Mouse (Mus musculus) heart, embryonic 11.5 days (tissue): Measurements from ENCODE around the gene Dgki. TPM values are rescaled to one million over a fixed set of nuclear protein-coding genes. Genes with fewer than 3 reads are reported as not detected.

Source experiments
- ATAC-seq: fragments of 200-750 bp; cut with Nextera tagmentation; replicated peaks from 2 replicates; pipeline ENCODE4 v1.8.0; 2017; ENCODE audit warnings: moderate library complexity; ENCODE audit not compliant: insufficient number of reproducible peaks, low FRiP score, low TSS enrichment
- H3K27ac ChIP-seq: fragments of 300-500 bp; sonication (generic); 2 replicates; pipeline ENCODE4 v1.5.1; 2014; ENCODE audit warnings: mild to moderate bottlenecking, low read depth, low read length
- H3K27me3 ChIP-seq: fragments of 300-500 bp; sonication (generic); 2 replicates; pipeline ENCODE4 v1.6.1; 2014; ENCODE audit warnings: mild to moderate bottlenecking, low read length, mixed read lengths; ENCODE audit not compliant: control insufficient read depth, insufficient read depth
- H3K36me3 ChIP-seq: fragments of 300-500 bp; sonication (generic); 2 replicates; pipeline ENCODE4 v1.6.1; 2014; ENCODE audit warnings: mild to moderate bottlenecking, low read length, moderate library complexity, mixed read lengths; ENCODE audit not compliant: control insufficient read depth, insufficient read depth
- H3K4me1 ChIP-seq: fragments of 300-500 bp; sonication (generic); 2 replicates; pipeline ENCODE4 v1.6.1; 2014; ENCODE audit warnings: low read length; ENCODE audit not compliant: control insufficient read depth, insufficient read depth
- H3K4me2 ChIP-seq: fragments of 300-500 bp; sonication (generic); 2 replicates; pipeline ENCODE4 v1.6.1; 2014; ENCODE audit warnings: mild to moderate bottlenecking, moderate library complexity
- H3K4me3 ChIP-seq: fragments of 300-500 bp; sonication (generic); 2 replicates; pipeline ENCODE4 v1.5.1; 2014; ENCODE audit warnings: low read depth, low read length
- H3K9ac ChIP-seq: fragments of 300-500 bp; sonication (generic); 2 replicates; pipeline ENCODE4 v1.6.1; 2014; ENCODE audit warnings: mild to moderate bottlenecking, low read depth, low read length, moderate library complexity
- H3K9me3 ChIP-seq: fragments of 300-500 bp; sonication (generic); replicated peaks from 2 replicates; pipeline ENCODE4 v1.6.1; 2016; ENCODE audit warnings: low read length; ENCODE audit not compliant: control insufficient read depth
- WGBS: fragments of 180-500 bp; shearing (Covaris S2); extraction: QIAGEN DNeasy Blood & Tissue Kit; methylation state at CpG from one replicate; pipeline ENCODE4 v1.1.7; 2014; ENCODE audit not compliant: insufficient replicate concordance; 5-methylcytosine and 5-hydroxymethylcytosine counted together
- polyA plus RNA-seq: library from polyadenylated mRNA; unstranded; fragments of >200 nt; fragmentation: Nextera tagmentation; extraction: Ambion mirVana; gene quantifications from 2 replicates; pipeline ENCODE4 v1.2.1, GENCODE M21; 2014

Dgki gene
- polyA plus RNA-seq, 1 experiment from 2014 or later: 1.0 TPM

- no peak overlapping the region for H3K4me3 ChIP-seq
- H3K4me1 ChIP-seq: peaks cover 37% of the 10 kb centered on the region
- no peak for ATAC-seq
- no peaks in the 10 kb centered on the region for H3K9me3 ChIP-seq
- 11% methylated on average over 10 of the region's 10 CpGs for WGBS
- peak overlapping the region; percentile 80 for H3K27ac ChIP-seq
- peak overlapping the region; percentile 50 for H3K4me2 ChIP-seq
- H3K36me3 ChIP-seq: no peaks in the 10 kb centered on the region
- H3K9ac ChIP-seq: peak overlapping the region; percentile 39; the same call in 1 of the 2 replicates
- no peaks in the 10 kb centered on the region for H3K27me3 ChIP-seq
Measured at GRCm38 (mm10) chr6:37215655-37216054, 84.3 kb downstream of the Dgki start.

- Histone ChIP-seq H3K4me1 (peaks cover 45% of the 10 kb centered on the region), H3K36me3 (no peaks in the 10 kb centered on the region), H3K4me2 (no peak overlapping the region), H3K9me3 (no peaks in the 10 kb centered on the region), H3K4me3 (no peak overlapping the region), H3K27me3 (no peaks in the 10 kb centered on the region), H3K27ac (peak overlapping the region; percentile 41), H3K9ac (no peak overlapping the region)
- no peak for ATAC-seq
- 27% methylated on average over 4 of the region's 4 CpGs for WGBS
Measured at GRCm38 (mm10) chr6:37212930-37213329, 87.1 kb downstream of the Dgki start.

- no peak for ATAC-seq
- Histone ChIP-seq H3K4me2 (no peak overlapping the region), H3K9me3 (no peaks in the 10 kb centered on the region), H3K4me3 (no peak overlapping the region), H3K9ac (no peak overlapping the region), H3K27me3 (no peaks in the 10 kb centered on the region), H3K27ac (no peak overlapping the region), H3K4me1 (peaks cover 44% of the 10 kb centered on the region), H3K36me3 (no peaks in the 10 kb centered on the region)
- 55% methylated on average over 9 of the region's 9 CpGs for WGBS
Measured at GRCm38 (mm10) chr6:37211545-37212247, 88.3 kb downstream of the Dgki start.

- Histone ChIP-seq H3K9ac (no peak overlapping the region), H3K4me1 (0 out of 2 replicates have a peak, but pooled peaks cover 1% of the 10 kb centered on the region), H3K27ac (no peak overlapping the region), H3K4me2 (no peak overlapping the region), H3K27me3 (no peaks in the 10 kb centered on the region), H3K4me3 (no peak overlapping the region), H3K36me3 (no peaks in the 10 kb centered on the region), H3K9me3 (no peaks in the 10 kb centered on the region)
- no peak for ATAC-seq
- 50% methylated on average over 4 of the region's 4 CpGs for WGBS
Measured at GRCm38 (mm10) chr6:37202901-37203300, 97.1 kb downstream of the Dgki start.

- 68% methylated on average over 5 of the region's 5 CpGs for WGBS
- H3K27me3 ChIP-seq: no peaks in the 10 kb centered on the region
Measured at GRCm38 (mm10) chr6:37200840-37201239, 99.1 kb downstream of the Dgki start.

GRCm38 (mm10) chr6:37199502-37199901, 100.5 kb downstream of the Dgki start:
- WGBS: 85% methylated on average over 3 of the region's 3 CpGs
- H3K4me1 ChIP-seq: peaks cover 10% of the 10 kb centered on the region
- no peak overlapping the region for H3K4me3 ChIP-seq
- no peak overlapping the region for H3K9ac ChIP-seq
- H3K4me2 ChIP-seq: no peak overlapping the region
- ATAC-seq: no peak
- H3K36me3 ChIP-seq: no peaks in the 10 kb centered on the region
- H3K9me3 ChIP-seq: no peaks in the 10 kb centered on the region
- H3K27ac ChIP-seq: no peak overlapping the region
- no peaks in the 10 kb centered on the region for H3K27me3 ChIP-seq

More at GRCm38 (mm10) chr6:37200840-37201239, 99.1 kb downstream of the Dgki start:
- H3K4me3 ChIP-seq: no peak overlapping the region
- H3K36me3 ChIP-seq: no peaks in the 10 kb centered on the region
- no peak for ATAC-seq
- 0 out of 2 replicates have a peak overlapping the region, but pooled peaks have one; percentile 6 for H3K27ac ChIP-seq
- peaks cover 10% of the 10 kb centered on the region for H3K4me1 ChIP-seq
- no peak overlapping the region for H3K9ac ChIP-seq
- H3K4me2 ChIP-seq: no peak overlapping the region
- no peaks in the 10 kb centered on the region for H3K9me3 ChIP-seq

GRCm38 (mm10) chr6:37197745-37198144, 102.2 kb downstream of the Dgki start:
- no peaks in the 10 kb centered on the region for H3K9me3 ChIP-seq
- no peak for ATAC-seq
- no peaks in the 10 kb centered on the region for H3K36me3 ChIP-seq
- H3K4me3 ChIP-seq: no peak overlapping the region
- no peak overlapping the region for H3K27ac ChIP-seq
- 57% methylated on average over 13 of the region's 13 CpGs for WGBS
- H3K4me1 ChIP-seq: peaks cover 10% of the 10 kb centered on the region
- H3K4me2 ChIP-seq: no peak overlapping the region
- no peaks in the 10 kb centered on the region for H3K27me3 ChIP-seq
- H3K9ac ChIP-seq: no peak overlapping the region

GRCm38 (mm10) chr6:37196870-37197269, 103.1 kb downstream of the Dgki start:
- peaks cover 10% of the 10 kb centered on the region for H3K4me1 ChIP-seq
- 50% methylated on average over 5 of the region's 5 CpGs for WGBS
- no peaks in the 10 kb centered on the region for H3K9me3 ChIP-seq
- H3K4me2 ChIP-seq: peak overlapping the region; percentile 29; the same call in 1 of the 2 replicates
- no peaks in the 10 kb centered on the region for H3K36me3 ChIP-seq
- H3K9ac ChIP-seq: no peak overlapping the region
- ATAC-seq: no peak
- peak overlapping the region; percentile 47; the same call in 1 of the 2 replicates for H3K27ac ChIP-seq
- no peak overlapping the region for H3K4me3 ChIP-seq
- no peaks in the 10 kb centered on the region for H3K27me3 ChIP-seq

- Histone ChIP-seq H3K27me3 (no peaks in the 10 kb centered on the region), H3K27ac (no peak overlapping the region), H3K4me1 (peaks cover 10% of the 10 kb centered on the region), H3K4me2 (no peak overlapping the region), H3K4me3 (no peak overlapping the region), H3K9me3 (no peaks in the 10 kb centered on the region), H3K36me3 (no peaks in the 10 kb centered on the region), H3K9ac (no peak overlapping the region)
- WGBS: 70% methylated on average over 4 of the region's 4 CpGs
- no peak for ATAC-seq
Measured at GRCm38 (mm10) chr6:37195766-37196165, 104.2 kb downstream of the Dgki start.
